Mouse (Mus musculus): Measurements from ENCODE around the gene Cmklr1.

The Cmklr1 gene

GRCm38 (mm10) chr5:113654206-113654605 lies 4.0 kb upstream of the Cmklr1 start:
- no peak for DNase-seq (ENCODE audit: low spot score)

GRCm38 (mm10) chr5:113652215-113652614 lies 2.0 kb upstream of the Cmklr1 start:
- no peak for DNase-seq (ENCODE audit: low spot score)

GRCm38 (mm10) chr5:113648647-113649211 lies 1.5 kb downstream of the Cmklr1 start:
- no peak for DNase-seq (ENCODE audit: low spot score)

GRCm38 (mm10) chr5:113647141-113647540 lies 3.1 kb downstream of the Cmklr1 start:
- no peak for DNase-seq (ENCODE audit: low spot score)

- no peak for DNase-seq (ENCODE audit: low spot score)
Observed at GRCm38 (mm10) chr5:113644520-113644919, 5.7 kb downstream of the Cmklr1 start.

GRCm38 (mm10) chr5:113643107-113643848 lies 6.9 kb downstream of the Cmklr1 start:
- peak; percentile 61 for DNase-seq (ENCODE audit: low spot score)

- no peak for DNase-seq (ENCODE audit: low spot score)
Observed at GRCm38 (mm10) chr5:113641066-113641465, 9.2 kb downstream of the Cmklr1 start.

GRCm38 (mm10) chr5:113639126-113639525 lies 11.1 kb downstream of the Cmklr1 start:
- DNase-seq (ENCODE audit: low spot score) = no peak

- DNase-seq (ENCODE audit: low spot score) = no peak
Observed at GRCm38 (mm10) chr5:113638055-113638454, 12.2 kb downstream of the Cmklr1 start.

- DNase-seq (ENCODE audit: low spot score) = no peak
Observed at GRCm38 (mm10) chr5:113637631-113638030, 12.6 kb downstream of the Cmklr1 start.

- DNase-seq (ENCODE audit: low spot score) = no peak
Observed at GRCm38 (mm10) chr5:113635861-113636565, 14.2 kb downstream of the Cmklr1 start.

- no peak for DNase-seq (ENCODE audit: low spot score)
Observed at GRCm38 (mm10) chr5:113634887-113635610, 15.2 kb downstream of the Cmklr1 start.

- DNase-seq (ENCODE audit: low spot score) = no peak
Observed at GRCm38 (mm10) chr5:113634024-113634651, 16.1 kb downstream of the Cmklr1 start.

- DNase-seq (ENCODE audit: low spot score) = no peak
Observed at GRCm38 (mm10) chr5:113633037-113633714, 17.1 kb downstream of the Cmklr1 start.

- DNase-seq (ENCODE audit: low spot score) = no peak
Observed at GRCm38 (mm10) chr5:113630116-113630515, 20.1 kb downstream of the Cmklr1 start.

GRCm38 (mm10) chr5:113629248-113629647 lies 21.0 kb downstream of the Cmklr1 start:
- no peak for DNase-seq (ENCODE audit: low spot score)

GRCm38 (mm10) chr5:113627820-113628437 lies 22.3 kb downstream of the Cmklr1 start:
- no peak for DNase-seq (ENCODE audit: low spot score)

- no peak for DNase-seq (ENCODE audit: low spot score)
Observed at GRCm38 (mm10) chr5:113626991-113627390, 23.2 kb downstream of the Cmklr1 start.

- no peak for DNase-seq (ENCODE audit: low spot score)
Observed at GRCm38 (mm10) chr5:113626352-113626751, 23.9 kb downstream of the Cmklr1 start.

GRCm38 (mm10) chr5:113625068-113625467 lies 25.2 kb downstream of the Cmklr1 start:
- no peak for DNase-seq (ENCODE audit: low spot score)

- no peak for DNase-seq (ENCODE audit: low spot score)
Observed at GRCm38 (mm10) chr5:113623052-113623451, 27.2 kb downstream of the Cmklr1 start.
